Mouse (Mus musculus): ENCODE measurements around the gene Parp1. TPM values are rescaled to one million over a fixed set of nuclear protein-coding genes. Genes with fewer than 3 reads are reported as not detected.

Parp1 gene
- polyA plus RNA-seq, 1 experiment: 3.5 TPM

DNA sequence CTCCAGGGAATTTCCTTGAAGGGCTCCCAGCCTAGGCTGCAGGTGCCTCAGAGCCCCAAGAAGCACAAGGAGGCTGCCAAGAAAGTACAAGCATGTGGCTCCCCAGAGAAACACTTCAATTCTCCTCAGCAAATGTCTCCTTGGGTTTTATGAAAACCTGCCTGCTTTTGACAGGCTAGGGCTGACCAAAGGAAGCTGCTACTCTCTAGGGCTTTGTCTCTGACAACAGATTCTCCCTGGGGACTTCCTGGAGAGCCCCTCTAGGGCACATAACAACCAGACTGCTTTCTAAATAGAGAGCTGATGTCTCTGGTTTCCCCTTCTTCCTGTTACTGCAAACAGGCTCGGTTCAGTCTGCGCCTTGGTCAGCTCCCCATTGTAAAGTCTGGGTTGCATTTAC lies 27.5 kb upstream of the Parp1 start:
- no peak for TF ChIP-seq TAL1 (IDR thresholded peaks at IDR 0.05; ENCODE audit: low read length)
- H3K4me1 ChIP-seq (ENCODE audit: control insufficient read depth): no peaks in the 10 kb centered on the region
- H3K36me3 ChIP-seq (ENCODE audit: control insufficient read depth): no peaks in the 10 kb centered on the region
- no peak overlapping the region for H3K4me3 ChIP-seq (replicated peaks)
- no peaks in the 10 kb centered on the region for H3K27me3 ChIP-seq (ENCODE audit: control insufficient read depth)
- H3K9me3 ChIP-seq (ENCODE audit: control insufficient read depth, low read length): no peaks in the 10 kb centered on the region

- Histone ChIP-seq H3K9me3 (ENCODE audit: control insufficient read depth, low read length) (no peaks in the 10 kb centered on the region), H3K4me1 (ENCODE audit: control insufficient read depth) (no peaks in the 10 kb centered on the region), H3K36me3 (ENCODE audit: control insufficient read depth) (no peaks in the 10 kb centered on the region), H3K27me3 (ENCODE audit: control insufficient read depth) (peaks cover 5% of the 10 kb centered on the region), H3K4me3 (replicated peaks) (no peak overlapping the region)
- no peak for TF ChIP-seq TAL1 (IDR thresholded peaks at IDR 0.05; ENCODE audit: low read length)
- TF ChIP-seq GATA1 (IDR thresholded peaks at IDR 0.05; ENCODE audit: low read length): no peak
Measured at GRCm38 (mm10) chr1:180541883-180542711, 26.6 kb upstream of the Parp1 start.

GRCm38 (mm10) chr1:180542712-180543371 lies 25.9 kb upstream of the Parp1 start:
- Histone ChIP-seq H3K4me3 (replicated peaks) (no peak overlapping the region), H3K36me3 (ENCODE audit: control insufficient read depth) (no peaks in the 10 kb centered on the region), H3K4me1 (ENCODE audit: control insufficient read depth) (no peaks in the 10 kb centered on the region), H3K9me3 (ENCODE audit: control insufficient read depth, low read length) (no peaks in the 10 kb centered on the region), H3K27me3 (ENCODE audit: control insufficient read depth) (peaks cover 12% of the 10 kb centered on the region)
- TF ChIP-seq TAL1 (IDR thresholded peaks at IDR 0.05; ENCODE audit: low read length) (no peak), GATA1 (IDR thresholded peaks at IDR 0.05; ENCODE audit: low read length) (no peak)

GRCm38 (mm10) chr1:180545918-180546545 lies 22.7 kb upstream of the Parp1 start:
- Histone ChIP-seq H3K4me3 (replicated peaks) (no peak overlapping the region), H3K9me3 (ENCODE audit: control insufficient read depth, low read length) (no peaks in the 10 kb centered on the region), H3K27me3 (ENCODE audit: control insufficient read depth) (peaks cover 32% of the 10 kb centered on the region), H3K36me3 (ENCODE audit: control insufficient read depth) (no peaks in the 10 kb centered on the region), H3K4me1 (ENCODE audit: control insufficient read depth) (no peaks in the 10 kb centered on the region)
- no peak for TF ChIP-seq GATA1 (IDR thresholded peaks at IDR 0.05; ENCODE audit: low read length)
- TF ChIP-seq TAL1 (IDR thresholded peaks at IDR 0.05; ENCODE audit: low read length): no peak

GRCm38 (mm10) chr1:180546798-180547750 lies 21.6 kb upstream of the Parp1 start:
- no peak overlapping the region for H3K4me3 ChIP-seq (replicated peaks)
- H3K27me3 ChIP-seq (ENCODE audit: control insufficient read depth): peaks cover 32% of the 10 kb centered on the region
- TF ChIP-seq GATA1 (IDR thresholded peaks at IDR 0.05; ENCODE audit: low read length) (no peak), TAL1 (IDR thresholded peaks at IDR 0.05; ENCODE audit: low read length) (no peak)
- H3K36me3 ChIP-seq (ENCODE audit: control insufficient read depth): no peaks in the 10 kb centered on the region
- no peaks in the 10 kb centered on the region for H3K4me1 ChIP-seq (ENCODE audit: control insufficient read depth)
- H3K9me3 ChIP-seq (ENCODE audit: control insufficient read depth, low read length): no peaks in the 10 kb centered on the region

DNA sequence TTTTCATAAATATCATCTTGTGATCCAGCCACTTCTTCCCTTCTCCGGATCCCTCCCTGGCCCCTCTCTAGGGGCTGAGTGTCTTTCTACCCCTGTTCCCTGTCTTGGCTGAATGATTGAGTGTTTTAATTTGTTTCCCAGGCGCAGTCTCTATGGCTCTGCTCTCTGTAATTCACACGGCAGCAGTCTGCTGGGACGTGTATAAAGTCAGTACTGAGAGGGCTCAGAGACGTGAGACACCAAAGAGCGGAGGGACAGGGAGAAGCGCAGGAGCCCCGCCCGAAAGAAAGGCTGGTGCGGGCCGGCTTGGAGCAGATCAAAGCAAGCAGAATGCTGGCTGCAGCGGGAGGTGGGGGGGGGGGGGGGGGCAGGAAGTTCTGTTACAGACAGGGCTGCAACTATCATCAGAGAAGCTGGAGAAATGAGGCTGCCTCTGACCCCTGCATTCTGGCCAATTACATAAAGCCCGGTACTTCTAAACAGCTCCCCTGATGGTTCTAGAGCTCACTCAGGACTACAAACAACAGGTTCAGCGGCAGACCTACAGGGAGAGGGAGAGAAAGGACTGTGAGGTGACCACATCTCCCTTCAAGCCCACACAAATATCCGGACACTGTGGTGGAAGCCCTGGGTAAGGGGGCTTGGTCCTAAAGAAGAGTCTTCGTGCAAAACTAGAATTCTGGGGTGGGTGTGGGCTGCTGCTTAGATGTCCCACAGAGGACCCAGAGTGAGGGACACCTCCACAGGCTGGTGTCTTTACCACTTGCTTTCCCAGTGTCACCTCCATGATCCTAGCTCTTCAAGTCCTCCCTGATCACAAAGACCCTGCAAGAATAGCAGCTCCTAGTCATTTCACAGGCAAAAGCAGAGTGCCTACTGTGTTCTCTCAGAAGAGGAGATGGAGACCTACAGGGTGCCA lies 20.7 kb upstream of the Parp1 start:
- Histone ChIP-seq H3K9me3 (ENCODE audit: control insufficient read depth, low read length) (no peaks in the 10 kb centered on the region), H3K4me3 (replicated peaks) (no peak overlapping the region), H3K27me3 (ENCODE audit: control insufficient read depth) (peaks cover 32% of the 10 kb centered on the region), H3K36me3 (ENCODE audit: control insufficient read depth) (no peaks in the 10 kb centered on the region), H3K4me1 (ENCODE audit: control insufficient read depth) (no peaks in the 10 kb centered on the region)
- no peak for TF ChIP-seq GATA1 (IDR thresholded peaks at IDR 0.05; ENCODE audit: low read length)
- no peak for TF ChIP-seq TAL1 (IDR thresholded peaks at IDR 0.05; ENCODE audit: low read length)

DNA sequence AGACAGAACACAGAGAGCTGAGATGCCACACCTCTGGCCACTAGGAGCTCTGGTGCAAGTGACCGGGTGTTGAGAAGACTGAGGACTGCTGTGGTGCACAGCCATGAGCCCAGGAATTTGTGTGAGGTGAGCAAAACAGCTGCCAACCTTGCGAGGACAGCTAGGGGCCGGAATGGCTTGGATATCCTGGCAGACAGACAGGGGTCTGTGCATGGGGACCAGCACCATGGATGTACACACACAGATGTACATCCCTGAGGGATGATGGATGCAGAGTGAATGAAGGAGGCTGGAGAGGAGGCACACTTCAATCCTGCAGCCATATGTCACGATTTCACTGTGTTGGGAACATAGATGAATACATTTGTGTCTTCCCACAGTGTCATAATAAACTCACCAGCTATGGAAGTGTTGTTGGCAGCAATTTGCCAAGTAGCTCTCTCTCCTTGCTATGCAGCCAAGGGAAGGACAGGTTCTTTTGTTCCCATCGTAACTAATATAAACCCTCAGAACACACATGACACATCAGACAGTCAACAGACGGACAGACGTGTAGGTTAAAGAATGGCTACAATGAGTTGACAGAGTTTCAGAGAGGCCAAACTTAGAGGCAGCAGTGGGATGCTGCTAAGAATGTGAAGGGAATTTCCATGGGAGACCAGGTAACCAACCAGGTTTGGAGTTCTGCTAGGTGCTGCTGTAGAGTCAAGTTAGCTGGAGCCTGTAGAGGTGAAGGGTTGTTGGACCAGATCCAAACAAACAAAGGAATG lies 19.0 kb upstream of the Parp1 start:
- Histone ChIP-seq H3K27me3 (ENCODE audit: control insufficient read depth) (peaks cover 32% of the 10 kb centered on the region), H3K4me3 (replicated peaks) (no peak overlapping the region), H3K9me3 (ENCODE audit: control insufficient read depth, low read length) (no peaks in the 10 kb centered on the region), H3K4me1 (ENCODE audit: control insufficient read depth) (no peaks in the 10 kb centered on the region), H3K36me3 (ENCODE audit: control insufficient read depth) (no peaks in the 10 kb centered on the region)
- no peak for TF ChIP-seq TAL1 (IDR thresholded peaks at IDR 0.05; ENCODE audit: low read length)
- TF ChIP-seq GATA1 (IDR thresholded peaks at IDR 0.05; ENCODE audit: low read length): no peak

Measured in erythroblast, embryonic 14.5 days (primary cell).